Mouse (Mus musculus) MEL (cell line): ENCODE results near the gene Sct. TPM values are rescaled to one million over a fixed set of nuclear protein-coding genes. Genes with fewer than 3 reads are reported as not detected.

Experiments
- DNase-seq: peaks from one replicate; pipeline ENCODE4 v3.0.0; 2011; ENCODE audit warnings: low read depth, low spot score
- H3K27ac ChIP-seq: 2 replicates; pipeline ENCODE4 v1.5.1; 2012; ENCODE audit warnings: low read depth, mild to moderate bottlenecking, control low read depth, low read length, moderate library complexity; ENCODE audit not compliant: control insufficient read depth
- H3K27me3 ChIP-seq, 2 experiments: fragments of 150-350 bp in 1 of 2; sonication (generic) in 1 of 2; 2 replicates each; pipeline ENCODE4 v1.6.1; 2012; ENCODE audit warnings: low read length in 2 of 2, mild to moderate bottlenecking in 2 of 2, improper control_type of control experiment in 1 of 2, moderate library complexity in 1 of 2; ENCODE audit not compliant: insufficient read depth in 2 of 2, control insufficient read depth in 1 of 2
- H3K36me3 ChIP-seq, 2 experiments: 2 replicates each; pipeline ENCODE4 v1.6.1; 2012 to 2014; ENCODE audit warnings: low read length in 2 of 2, improper control_type of control experiment in 1 of 2, inconsistent platforms in 1 of 2, mild to moderate bottlenecking in 1 of 2; ENCODE audit not compliant: insufficient read depth in 2 of 2, control insufficient read depth in 1 of 2
- H3K4me1 ChIP-seq, 2 experiments: fragments of 150-350 bp in 1 of 2; sonication (generic) in 1 of 2; 2 replicates each; pipeline ENCODE4 v1.6.1; 2012; ENCODE audit warnings: low read length in 2 of 2, improper control_type of control experiment in 1 of 2, mild to moderate bottlenecking in 1 of 2; ENCODE audit not compliant: insufficient read depth in 2 of 2, control insufficient read depth in 1 of 2
- H3K4me3 ChIP-seq, 2 experiments: fragments of 150-350 bp in 1 of 2; sonication (generic) in 1 of 2; 2 replicates each; pipeline ENCODE4 v1.5.1; 2012; ENCODE audit warnings: low read depth in 2 of 2, low read length in 2 of 2, mild to moderate bottlenecking in 2 of 2, moderate library complexity in 2 of 2, control low read depth in 1 of 2, improper control_type of control experiment in 1 of 2; ENCODE audit not compliant: control insufficient read depth in 1 of 2, insufficient read depth in 1 of 2
- H3K79me2 ChIP-seq: 2 replicates; pipeline ENCODE4 v1.6.1; 2012; ENCODE audit warnings: mild to moderate bottlenecking, low read length, moderate library complexity; ENCODE audit not compliant: control insufficient read depth, poor library complexity, insufficient read depth
- H3K9ac ChIP-seq: 2 replicates; pipeline ENCODE4 v1.6.1; 2012; ENCODE audit warnings: low read depth, mild to moderate bottlenecking, control low read depth, low read length, moderate library complexity; ENCODE audit not compliant: control insufficient read depth, poor library complexity, severe bottlenecking
- H3K9me3 ChIP-seq: fragments of 150-350 bp; sonication (generic); replicated peaks from 2 replicates; pipeline ENCODE4 v1.6.1; 2012; ENCODE audit warnings: mild to moderate bottlenecking, low read length, improper control_type of control experiment, moderate library complexity; ENCODE audit not compliant: insufficient read depth
- CHD1 ChIP-seq: IDR thresholded peaks from 2 replicates; pipeline ENCODE4 v1.6.1; 2012; ENCODE audit warnings: low read depth, mild to moderate bottlenecking, inconsistent platforms, low read length, improper control_type of control experiment
- CHD2 ChIP-seq: IDR thresholded peaks from 2 replicates; pipeline ENCODE4 v1.6.1; 2011; ENCODE audit warnings: low read length, improper control_type of control experiment
- CTCF ChIP-seq, 3 experiments: IDR thresholded peaks in 2 of 3; conservative IDR thresholded peaks in 1 of 3; 2 replicates each; pipeline ENCODE4 v1.5.1; 2011 to 2012; ENCODE audit warnings: low read length in 3 of 3, low read depth in 2 of 3, mild to moderate bottlenecking in 2 of 3, improper control_type of control experiment in 1 of 3, inconsistent platforms in 1 of 3, mixed read lengths in 1 of 3, moderate library complexity in 1 of 3; ENCODE audit not compliant: control insufficient read depth in 1 of 3, insufficient read depth in 1 of 3, poor library complexity in 1 of 3, severe bottlenecking in 1 of 3
- E2F4 ChIP-seq: IDR thresholded peaks from 2 replicates; pipeline ENCODE4 v1.6.1; 2011; ENCODE audit warnings: low read depth, low read length, improper control_type of control experiment, borderline replicate concordance
- EP300 ChIP-seq, 2 experiments: IDR thresholded peaks; 2 replicates each; pipeline ENCODE4 v1.6.1; 2011; ENCODE audit warnings: improper control_type of control experiment in 2 of 2, low read length in 2 of 2, low read depth in 1 of 2, mild to moderate bottlenecking in 1 of 2
- ETS1 ChIP-seq: IDR thresholded peaks from 2 replicates; pipeline ENCODE4 v1.6.1; 2012; ENCODE audit warnings: low read depth, mild to moderate bottlenecking, inconsistent platforms, low read length, improper control_type of control experiment, moderate library complexity
- GATA1 ChIP-seq: IDR thresholded peaks from 2 replicates; pipeline ENCODE4 v1.6.1; 2011; ENCODE audit warnings: low read depth, low read length, improper control_type of control experiment
- HCFC1 ChIP-seq: IDR thresholded peaks from 2 replicates; pipeline ENCODE4 v1.6.1; 2012; ENCODE audit warnings: low read depth, mild to moderate bottlenecking, inconsistent platforms, low read length, improper control_type of control experiment, moderate library complexity
- JUND ChIP-seq: IDR thresholded peaks from 2 replicates; pipeline ENCODE4 v1.6.1; 2011; ENCODE audit warnings: low read depth, mild to moderate bottlenecking, improper control_type of control experiment, low read length
- KAT2A ChIP-seq: conservative IDR thresholded peaks from 2 replicates; pipeline ENCODE4 v1.6.1; 2012; ENCODE audit warnings: low read depth, low read length, improper control_type of control experiment, inconsistent platforms
- MAX ChIP-seq: IDR thresholded peaks from 2 replicates; pipeline ENCODE4 v1.6.1; 2011; ENCODE audit warnings: low read length, improper control_type of control experiment
- MXI1 ChIP-seq: IDR thresholded peaks from 2 replicates; pipeline ENCODE4 v1.6.1; 2011; ENCODE audit warnings: mild to moderate bottlenecking, low read depth, low read length, improper control_type of control experiment
- MYB ChIP-seq: IDR thresholded peaks from 2 replicates; pipeline ENCODE4 v1.6.1; 2011; ENCODE audit warnings: mild to moderate bottlenecking, low read depth, low read length, improper control_type of control experiment
- MYC ChIP-seq: IDR thresholded peaks from 2 replicates; pipeline ENCODE4 v1.6.1; 2011; ENCODE audit warnings: low read depth, mild to moderate bottlenecking, low read length, improper control_type of control experiment, moderate library complexity
- POLR2A ChIP-seq, 2 experiments: IDR thresholded peaks; 2 replicates each; pipeline ENCODE4 v1.6.1; 2011 to 2012; ENCODE audit warnings: low read length in 2 of 2, mild to moderate bottlenecking in 2 of 2, control low read depth in 1 of 2, improper control_type of control experiment in 1 of 2, low read depth in 1 of 2, moderate library complexity in 1 of 2; ENCODE audit not compliant: control insufficient read depth in 1 of 2, insufficient read depth in 1 of 2, poor library complexity in 1 of 2
- POLR2AphosphoS2 ChIP-seq: IDR thresholded peaks from 2 replicates; pipeline ENCODE4 v1.6.1; 2011; ENCODE audit warnings: low read length, improper control_type of control experiment
- POLR2AphosphoS5 ChIP-seq: IDR thresholded peaks from 2 replicates; pipeline ENCODE4 v1.6.1; 2012; ENCODE audit warnings: low read depth, borderline replicate concordance, mild to moderate bottlenecking, inconsistent platforms, low read length, moderate library complexity, mixed read lengths
- RCOR1 ChIP-seq: IDR thresholded peaks from 2 replicates; pipeline ENCODE4 v1.6.1; 2012; ENCODE audit warnings: low read depth, mild to moderate bottlenecking, inconsistent platforms, low read length, improper control_type of control experiment
- SMC3 ChIP-seq: IDR thresholded peaks from 2 replicates; pipeline ENCODE4 v1.6.1; 2011; ENCODE audit warnings: low read depth, low read length, improper control_type of control experiment
- TAL1 ChIP-seq: IDR thresholded peaks from 2 replicates; pipeline ENCODE4 v1.6.1; 2012; ENCODE audit warnings: mild to moderate bottlenecking, inconsistent platforms, low read length, moderate library complexity, mixed read lengths
- TBP ChIP-seq: IDR thresholded peaks from 2 replicates; pipeline ENCODE4 v1.8.0; 2011; ENCODE audit warnings: low read depth, low read length, improper control_type of control experiment
- UBTF ChIP-seq: IDR thresholded peaks from 2 replicates; pipeline ENCODE4 v1.6.1; 2012; ENCODE audit warnings: low read depth, mild to moderate bottlenecking, inconsistent platforms, low read length, improper control_type of control experiment, moderate library complexity, borderline replicate concordance; ENCODE audit not compliant: insufficient read depth
- USF2 ChIP-seq, 2 experiments: IDR thresholded peaks; 2 replicates each; pipeline ENCODE4 v1.6.1; 2011 to 2012; ENCODE audit warnings: improper control_type of control experiment in 2 of 2, low read length in 2 of 2, borderline replicate concordance in 1 of 2, inconsistent platforms in 1 of 2, low read depth in 1 of 2, mild to moderate bottlenecking in 1 of 2; ENCODE audit not compliant: insufficient read depth in 1 of 2
- ZC3H11A ChIP-seq: IDR thresholded peaks from 2 replicates; pipeline ENCODE4 v1.6.1; 2012; ENCODE audit warnings: low read depth, mild to moderate bottlenecking, inconsistent platforms, low read length, improper control_type of control experiment
- ZMIZ1 ChIP-seq: IDR thresholded peaks from 2 replicates; pipeline ENCODE4 v1.6.1; 2012; ENCODE audit warnings: low read depth, mild to moderate bottlenecking, inconsistent platforms, low read length, improper control_type of control experiment, moderate library complexity
- ZNF384 ChIP-seq: IDR thresholded peaks from 2 replicates; pipeline ENCODE4 v1.6.1; 2012; ENCODE audit warnings: low read depth, mild to moderate bottlenecking, inconsistent platforms, low read length, improper control_type of control experiment
- polyA plus RNA-seq, 2 experiments: library from polyadenylated mRNA; stranded (reverse) in 1 of 2; unstranded in 1 of 2; fragments of >175 nt in 1 of 2; fragments of >200 nt in 1 of 2; gene quantifications; 2 replicates each; pipeline versions ENCODE4 v1.2.1 to v1.2.4; 2012; ENCODE audit warnings: low replicate concordance in 2 of 2, low read depth in 1 of 2; ENCODE audit not compliant: insufficient read length in 2 of 2, insufficient read depth in 1 of 2, missing spikeins in 1 of 2
- total RNA-seq: library from RNA; depleted of rRNA; stranded (reverse); fragments of 300-350 nt; gene quantifications from 2 replicates; pipeline ENCODE4 v1.2.3, GENCODE M21; 2012

The Sct gene
- total and polyA plus RNA-seq, 3 experiments, result not detected

- Histone ChIP-seq H3K27ac (no peak overlapping the region), H3K4me1 (no peaks in the 10 kb centered on the region; a peak in 1 of 4 replicates), H3K36me3 (peaks cover 0 to 33% of the 10 kb centered on the region in 2 experiments; a peak in 3 of 4 replicates), H3K79me2 (no peaks in the 10 kb centered on the region; the same call in 1 of the 2 replicates), H3K9ac (no peak overlapping the region), H3K4me3 (no peak overlapping the region), H3K9me3 (no peaks in the 10 kb centered on the region), H3K27me3 (no peaks in the 10 kb centered on the region)
- no peak for DNase-seq
- TF ChIP-seq MAX (no peak), ZMIZ1 (no peak), KAT2A (no peak), SMC3 (no peak), MYB (no peak), POLR2AphosphoS5 (no peak), EP300 (IDR thresholded peaks at IDR 0.05; ENCODE audit: low read depth in 1 of 2, low read length in 2 of 2) (no peak), MYC (no peak), CHD2 (no peak), POLR2AphosphoS2 (no peak), USF2 (IDR thresholded peaks at IDR 0.05; ENCODE audit: borderline replicate concordance in 1 of 2, insufficient read depth in 1 of 2, low read depth in 1 of 2, low read length in 2 of 2) (no peak), HCFC1 (no peak), JUND (no peak), CHD1 (no peak), TAL1 (no peak), MXI1 (no peak), E2F4 (no peak), ETS1 (no peak), ZNF384 (no peak), RCOR1 (no peak)
Measured at GRCm38 (mm10) chr7:141319446-141319845, 40.5 kb upstream of the Sct start.

- no peak for DNase-seq
- Histone ChIP-seq H3K9me3 (no peaks in the 10 kb centered on the region), H3K4me3 (no peak overlapping the region), H3K27me3 (no peaks in the 10 kb centered on the region), H3K4me1 (no peaks in the 10 kb centered on the region; a peak in 1 of 4 replicates), H3K79me2 (no peaks in the 10 kb centered on the region), H3K27ac (no peak overlapping the region)
- TF ChIP-seq TAL1 (no peak), ZC3H11A (no peak), POLR2A (IDR thresholded peaks at IDR 0.05; ENCODE audit: control insufficient read depth in 1 of 2, insufficient read depth in 1 of 2, low read depth in 1 of 2, low read length in 2 of 2, poor library complexity in 1 of 2) (no peak), MYB (no peak), POLR2AphosphoS5 (no peak), EP300 (IDR thresholded peaks at IDR 0.05; ENCODE audit: low read depth in 1 of 2, low read length in 2 of 2) (no peak), TBP (no peak), UBTF (no peak), SMC3 (no peak), GATA1 (no peak), MYC (no peak), CHD2 (no peak), CTCF (IDR thresholded peaks at IDR 0.05 in 2 of 3, conservative IDR thresholded peaks at IDR 0.05 in 1 of 3; ENCODE audit: control insufficient read depth in 1 of 3, insufficient read depth in 1 of 3, low read depth in 2 of 3, low read length in 3 of 3, poor library complexity in 1 of 3, severe bottlenecking in 1 of 3) (no peak)
- TF ChIP-seq, all 39 proteins: peak for 0
- H3K9ac ChIP-seq, result no peak overlapping the region
- H3K36me3 ChIP-seq, result peaks cover 0 to 41% of the 10 kb centered on the region in 2 experiments; a peak in 3 of 4 replicates
Measured at GRCm38 (mm10) chr7:141317619-141318132, 38.7 kb upstream of the Sct start.
